Mouse (Mus musculus) embryonic fibroblast, embryonic 13.5 days (primary cell): ENCODE data around the gene Map4k1. TPM values are rescaled to one million over a fixed set of nuclear protein-coding genes. Genes with fewer than 3 reads are reported as not detected.

Experiments used
- H3K27ac ChIP-seq: 2 replicates; pipeline ENCODE4 v1.5.1; 2012; ENCODE audit warnings: low read length, control low read depth, inconsistent platforms; ENCODE audit not compliant: insufficient read depth
- H3K4me1 ChIP-seq: 2 replicates; pipeline ENCODE4 v1.6.1; 2011; ENCODE audit warnings: low read length; ENCODE audit not compliant: control insufficient read depth, insufficient read depth
- H3K4me3 ChIP-seq: 2 replicates; pipeline ENCODE4 v1.5.1; 2011; ENCODE audit warnings: mild to moderate bottlenecking, control low read depth, low read length; ENCODE audit not compliant: insufficient read depth
- CTCF ChIP-seq: IDR thresholded peaks from 2 replicates; pipeline ENCODE4 v1.5.1; 2011; ENCODE audit warnings: mild to moderate bottlenecking, control low read depth, low read length, moderate library complexity, borderline replicate concordance; ENCODE audit not compliant: insufficient read depth
- POLR2A ChIP-seq: IDR thresholded peaks from 2 replicates; pipeline ENCODE4 v1.6.1; 2011; ENCODE audit warnings: low read depth, mild to moderate bottlenecking, control low read depth, low read length, moderate library complexity
- polyA plus RNA-seq: library from polyadenylated mRNA; stranded (reverse); fragments of >200 nt; gene quantifications from 2 replicates; pipeline ENCODE4 v1.2.4, GENCODE M21; 2011; ENCODE audit warnings: low read depth; ENCODE audit not compliant: missing spikeins, insufficient read length

Map4k1 gene
- polyA plus RNA-seq, 1 experiment, result 2.0 TPM

GRCm38 (mm10) chr7:28944756-28945415 is 37.0 kb upstream of the Map4k1 start:
- Histone ChIP-seq H3K4me1 (peaks cover 59% of the 10 kb centered on the region), H3K27ac (peak overlapping the region; percentile 100), H3K4me3 (no peak overlapping the region)
- no peak for TF ChIP-seq POLR2A
- no peak for TF ChIP-seq CTCF

- Histone ChIP-seq H3K4me1 (peaks cover 60% of the 10 kb centered on the region), H3K4me3 (no peak overlapping the region), H3K27ac (peak overlapping the region; percentile 100)
- TF ChIP-seq CTCF, result no peak
- no peak for TF ChIP-seq POLR2A
Observed at GRCm38 (mm10) chr7:28945416-28946270, 36.2 kb upstream of the Map4k1 start.

- H3K4me3 ChIP-seq, result no peak overlapping the region
Observed at GRCm38 (mm10) chr7:28946271-28946610, 35.6 kb upstream of the Map4k1 start.

DNA sequence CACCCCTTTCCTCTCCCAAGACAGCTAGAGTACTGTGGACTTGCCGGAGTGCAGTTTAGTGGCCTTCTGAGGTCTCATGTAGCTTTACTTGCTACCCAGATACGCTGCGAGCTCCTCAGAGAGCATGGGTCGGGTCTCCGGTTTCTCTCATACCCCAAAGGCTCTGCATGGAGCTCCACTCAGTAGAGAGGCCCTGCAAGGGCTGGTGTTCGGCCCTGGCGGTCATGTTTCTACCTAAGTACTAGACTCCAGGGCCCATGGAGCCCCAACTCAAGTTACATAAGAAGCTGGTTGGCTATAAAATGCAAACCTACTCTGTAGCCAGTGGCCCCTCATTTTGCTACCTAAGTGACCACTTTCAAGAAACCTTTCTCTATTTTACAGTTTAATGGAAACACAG is 33.1 kb upstream of the Map4k1 start:
- TF ChIP-seq CTCF (no peak), POLR2A (no peak)
- Histone ChIP-seq H3K4me3 (no peak overlapping the region), H3K27ac (peak overlapping the region; percentile 100)

More at GRCm38 (mm10) chr7:28946271-28946610, 35.6 kb upstream of the Map4k1 start:
- no peak for TF ChIP-seq CTCF
- TF ChIP-seq POLR2A, result peak; percentile 21; the same call in 1 of the 2 replicates
- H3K27ac ChIP-seq, result peak overlapping the region; percentile 100
- H3K4me1 ChIP-seq, result peaks cover 58% of the 10 kb centered on the region

DNA sequence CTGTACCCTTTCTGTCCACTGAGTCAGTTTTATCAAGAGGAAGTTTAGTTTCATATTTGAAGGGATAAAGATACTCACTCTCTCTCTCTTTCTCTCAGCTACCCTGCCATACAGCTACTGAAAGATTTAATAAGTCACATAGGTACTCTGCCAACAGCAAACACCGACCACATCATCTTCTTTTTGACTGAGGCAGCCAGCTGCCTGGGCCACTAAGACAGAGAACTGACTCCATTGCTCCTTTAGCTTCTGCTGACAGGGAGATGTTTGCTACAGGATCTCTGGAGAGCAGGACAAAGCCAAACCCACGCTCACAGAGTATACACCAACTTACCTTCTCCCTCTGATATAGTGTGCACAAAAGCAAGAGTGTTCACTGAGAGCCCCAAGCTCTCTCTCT is 32.6 kb upstream of the Map4k1 start:
- H3K4me3 ChIP-seq, result no peak overlapping the region
- H3K27ac ChIP-seq, result peak overlapping the region; percentile 100
- no peak for TF ChIP-seq POLR2A
- TF ChIP-seq CTCF, result no peak
- peaks cover 63% of the 10 kb centered on the region for H3K4me1 ChIP-seq

More for the DNA sequence above, 33.1 kb upstream of the Map4k1 start:
- peaks cover 61% of the 10 kb centered on the region for H3K4me1 ChIP-seq

DNA sequence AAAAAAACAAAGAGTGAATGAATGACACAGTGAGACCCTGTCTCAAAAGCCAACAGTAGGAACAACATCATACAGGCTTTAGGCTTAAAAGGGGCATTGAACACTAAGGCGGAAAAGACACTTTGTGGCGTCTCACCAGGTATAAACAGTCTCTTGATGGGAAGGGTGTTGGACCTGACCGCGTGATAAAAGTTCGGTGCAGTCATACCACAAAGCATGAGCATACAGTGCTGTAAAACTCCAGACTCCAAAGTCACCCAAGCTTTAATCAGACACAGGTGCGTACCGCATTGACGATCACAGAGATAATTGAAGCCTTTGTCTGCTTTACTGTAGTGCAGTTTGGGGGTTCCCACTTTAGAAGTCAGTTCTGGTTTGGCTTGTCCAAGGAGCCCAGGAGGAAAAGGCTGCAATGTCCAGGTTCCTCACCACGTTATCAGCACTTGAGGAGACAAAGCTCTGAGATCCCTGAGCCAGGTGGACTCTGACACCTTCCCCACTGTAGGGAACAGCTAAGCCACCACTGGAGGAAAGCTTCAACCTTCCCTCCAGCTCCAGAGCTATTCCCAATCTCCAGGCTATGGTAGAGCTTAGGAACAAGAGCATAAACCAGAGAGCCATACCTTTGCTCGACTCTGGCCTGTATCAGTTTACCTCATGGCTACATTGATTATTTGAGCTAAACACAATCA is 31.4 kb upstream of the Map4k1 start:
- Histone ChIP-seq H3K27ac (peak overlapping the region; percentile 99), H3K4me3 (no peak overlapping the region), H3K4me1 (peaks cover 57% of the 10 kb centered on the region)
- TF ChIP-seq POLR2A (no peak), CTCF (no peak)

DNA sequence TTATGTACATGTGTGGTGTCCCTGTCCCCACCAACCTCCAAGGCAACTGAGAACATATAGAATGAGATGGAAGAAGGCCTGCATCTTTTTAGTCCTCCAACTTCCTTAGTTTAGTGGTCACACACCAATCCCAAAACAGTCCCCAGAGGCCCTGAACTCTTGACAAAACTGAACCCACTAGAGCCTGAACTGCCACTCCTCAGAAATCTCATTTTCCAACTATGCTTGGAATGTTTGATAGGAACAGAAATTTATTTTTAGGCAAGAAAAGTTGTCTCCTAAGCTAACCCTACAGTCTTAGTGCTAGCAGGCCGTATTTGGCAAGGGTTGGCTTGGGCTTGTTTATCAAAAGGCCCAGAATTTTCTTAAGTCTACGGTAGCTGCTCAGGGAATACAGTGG is 30.1 kb upstream of the Map4k1 start:
- Histone ChIP-seq H3K4me3 (no peak overlapping the region), H3K27ac (peak overlapping the region; percentile 99), H3K4me1 (peaks cover 55% of the 10 kb centered on the region)
- TF ChIP-seq CTCF (no peak), POLR2A (no peak)

DNA sequence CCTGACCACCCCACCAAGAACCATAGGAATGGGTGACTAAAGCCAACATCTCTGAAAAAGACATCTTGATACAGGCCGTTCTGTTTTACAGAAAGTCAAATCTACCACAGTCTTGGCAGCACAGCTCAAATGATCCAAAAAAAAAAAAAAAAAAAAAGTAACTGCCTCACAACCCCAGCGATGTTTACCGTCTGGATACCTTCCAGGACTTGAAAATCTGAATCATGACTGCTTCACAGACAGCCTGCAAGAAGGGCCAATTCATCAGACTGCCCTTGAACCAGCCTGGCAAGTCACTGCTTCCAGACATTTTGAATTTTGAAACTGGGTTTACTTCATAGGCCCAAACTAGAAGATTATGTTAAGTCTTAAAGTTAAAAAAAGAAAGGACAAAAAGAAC is 29.1 kb upstream of the Map4k1 start:
- Histone ChIP-seq H3K27ac (peak overlapping the region; percentile 99), H3K4me3 (no peak overlapping the region), H3K4me1 (peaks cover 51% of the 10 kb centered on the region)
- no peak for TF ChIP-seq CTCF
- no peak for TF ChIP-seq POLR2A

DNA sequence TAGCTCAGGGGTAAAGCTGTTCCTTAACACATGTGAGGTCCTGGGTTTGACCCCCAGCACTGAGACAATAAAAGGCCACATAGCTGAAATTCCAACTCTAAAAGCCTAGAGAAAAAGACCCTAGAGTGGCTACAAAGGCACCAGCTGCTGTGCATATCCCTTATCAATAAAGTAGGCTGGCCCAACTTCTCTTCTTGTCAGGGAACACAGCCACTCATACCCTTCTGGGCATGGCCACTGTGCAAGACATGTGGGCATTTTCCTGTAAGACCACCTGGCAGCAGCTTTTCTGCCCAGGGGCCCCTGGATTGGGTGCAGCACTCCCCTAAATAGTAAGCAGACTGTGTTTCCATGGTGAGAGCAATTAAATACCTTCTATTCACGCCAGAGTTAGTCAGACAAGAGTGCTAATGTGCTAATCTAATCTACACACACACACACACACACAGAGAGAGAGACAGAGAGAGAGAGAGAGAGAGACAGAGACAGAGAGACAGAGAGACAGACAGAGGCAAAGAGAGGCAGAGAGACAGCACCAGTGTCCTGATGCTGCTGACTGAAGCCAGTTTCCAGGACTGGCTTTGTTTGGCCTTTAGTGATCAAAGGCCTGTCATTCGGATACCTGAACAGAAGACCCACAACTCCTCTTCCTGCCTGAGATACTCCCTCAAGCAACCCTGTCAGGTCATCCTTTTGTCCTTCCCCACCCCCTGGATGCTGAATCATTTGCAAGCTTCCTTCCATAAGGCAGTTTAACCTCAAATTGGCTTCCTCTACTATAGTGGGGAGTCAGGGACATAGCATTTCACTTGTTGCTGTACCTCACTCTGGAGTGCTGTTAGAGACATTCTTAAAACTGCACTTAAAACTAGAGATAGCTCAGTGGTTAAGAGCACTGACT is 28.1 kb upstream of the Map4k1 start:
- peaks cover 47% of the 10 kb centered on the region for H3K4me1 ChIP-seq
- H3K27ac ChIP-seq, result peak overlapping the region; percentile 99
- no peak for TF ChIP-seq POLR2A
- no peak for TF ChIP-seq CTCF
- no peak overlapping the region for H3K4me3 ChIP-seq
